Mouse (Mus musculus) embryonic fibroblast, embryonic 13.5 days (primary cell): Measurements from ENCODE around the gene Sorcs2.

Experiments used
- CTCF ChIP-seq: IDR thresholded peaks from 2 replicates; pipeline ENCODE4 v1.5.1; 2011; ENCODE audit warnings: mild to moderate bottlenecking, control low read depth, low read length, moderate library complexity, borderline replicate concordance; ENCODE audit not compliant: insufficient read depth
- POLR2A ChIP-seq: IDR thresholded peaks from 2 replicates; pipeline ENCODE4 v1.6.1; 2011; ENCODE audit warnings: low read depth, mild to moderate bottlenecking, control low read depth, low read length, moderate library complexity

- TF ChIP-seq POLR2A: no peak
- no peak for TF ChIP-seq CTCF
These were observed 248.8 kb downstream of the Sorcs2 start for GRCm38 (mm10) chr5:36149098-36149497.
